Mouse (Mus musculus) telencephalon, adult 2 months (tissue): ENCODE measurements around the gene Ankrd44.
"Not testable (repeated sequence)": the region's sequence is repeated elsewhere in the genome, so short reads cannot be mapped to it uniquely, and the experiment has no call there.

ENCODE experiments used
- DNase-seq: peaks from one replicate; pipeline ENCODE4 v3.0.0-alpha.2; 2011; ENCODE audit warnings: low read depth, low spot score

Gene Ankrd44

DNA sequence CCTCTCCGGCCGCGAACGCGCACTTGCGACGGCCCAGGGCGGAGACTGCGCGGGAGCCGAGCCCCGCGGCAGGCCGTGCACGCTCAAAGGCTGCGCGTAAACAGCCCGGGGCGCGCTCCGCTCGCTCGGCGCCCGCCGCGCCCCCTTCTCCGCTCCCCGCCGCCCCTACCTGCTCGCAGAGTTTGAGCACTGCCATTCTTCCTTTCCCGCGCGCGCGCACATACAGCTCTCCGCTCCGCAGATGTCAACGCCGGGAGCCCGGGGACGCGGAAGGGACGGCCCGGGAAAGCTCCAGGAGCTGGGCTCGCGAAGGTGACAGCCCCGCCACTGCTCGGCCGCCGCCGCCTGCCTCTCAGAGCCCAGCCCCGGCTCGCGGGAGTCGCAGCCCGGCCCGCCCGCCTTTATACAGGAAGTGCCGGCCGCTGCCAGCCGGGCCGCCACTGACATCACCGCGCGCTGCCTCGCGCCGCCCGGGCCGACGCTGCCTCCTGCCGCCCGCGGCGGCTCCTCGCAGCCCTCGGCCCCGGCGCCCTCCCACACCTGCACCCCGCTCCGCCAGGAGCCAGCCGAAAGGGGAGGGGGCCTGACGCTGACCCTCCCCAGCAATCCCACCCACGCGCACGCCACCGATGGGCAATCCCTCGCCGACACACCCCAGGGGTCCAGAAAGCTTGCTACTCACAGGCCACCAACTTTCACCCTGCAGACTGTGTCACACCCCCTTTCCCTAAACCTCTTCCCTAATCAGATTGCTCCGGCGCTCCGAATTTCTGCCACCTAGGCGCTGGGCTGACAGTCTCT is at the start of gene Ankrd44:
Gene Ankrd44, minus strand, starts transcription at position 417 of the 801 bp plus-strand sequence.
- DNase-seq: no peak

DNA sequence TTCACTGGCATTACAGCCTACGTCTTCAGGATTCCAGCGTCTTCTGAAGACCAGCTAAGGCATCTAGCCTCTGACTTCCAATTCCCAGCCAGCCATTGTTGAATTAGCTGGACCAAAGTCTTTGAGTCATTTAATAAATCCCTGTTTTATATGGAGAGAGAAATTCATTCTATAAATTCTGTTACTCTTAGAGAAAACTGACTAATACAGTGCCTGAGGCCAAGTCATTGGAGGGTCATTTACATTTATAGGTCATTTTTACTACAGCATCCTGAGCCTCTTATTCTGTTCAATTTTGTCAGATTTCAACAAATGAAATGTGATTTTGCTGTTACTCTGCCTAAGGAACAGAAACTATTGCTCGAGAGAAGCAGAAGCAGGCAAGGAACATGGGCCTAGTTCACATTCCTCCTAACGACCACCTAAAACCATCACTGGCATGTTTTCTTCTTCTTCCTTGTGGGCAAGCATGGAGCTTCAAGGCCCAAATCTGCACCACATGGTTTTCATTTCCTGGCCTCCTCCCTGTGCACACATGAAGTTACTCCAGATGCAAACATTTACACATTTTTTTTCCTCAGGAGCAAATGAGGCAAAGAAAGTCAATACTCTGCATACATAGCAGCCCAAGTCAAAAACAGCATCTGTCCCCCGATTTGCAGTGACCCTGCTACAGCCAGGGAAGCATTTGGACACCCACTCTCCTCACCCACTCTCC is 45.7 kb upstream of the Ankrd44 start:
- no peak for DNase-seq

DNA sequence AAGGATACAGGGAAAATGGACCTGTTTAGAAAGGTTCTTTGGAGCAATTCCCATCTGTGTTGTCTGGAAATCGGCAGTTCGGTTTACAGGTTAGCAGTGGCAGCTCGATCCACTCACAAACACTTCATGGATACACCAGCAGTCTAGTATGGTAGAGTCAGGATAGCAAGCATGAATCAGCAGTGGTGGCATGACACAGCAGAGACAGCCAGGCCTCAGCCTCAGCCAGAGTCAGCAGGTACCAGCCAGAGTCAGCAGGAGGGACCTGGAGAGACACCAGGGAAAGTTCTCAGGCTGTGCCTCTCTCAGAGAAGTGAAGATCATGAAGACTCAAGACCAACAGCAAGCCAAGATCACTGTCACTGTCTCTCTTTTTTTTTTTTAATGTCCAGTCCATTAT is 40.7 kb upstream of the Ankrd44 start:
- DNase-seq: no peak

DNA sequence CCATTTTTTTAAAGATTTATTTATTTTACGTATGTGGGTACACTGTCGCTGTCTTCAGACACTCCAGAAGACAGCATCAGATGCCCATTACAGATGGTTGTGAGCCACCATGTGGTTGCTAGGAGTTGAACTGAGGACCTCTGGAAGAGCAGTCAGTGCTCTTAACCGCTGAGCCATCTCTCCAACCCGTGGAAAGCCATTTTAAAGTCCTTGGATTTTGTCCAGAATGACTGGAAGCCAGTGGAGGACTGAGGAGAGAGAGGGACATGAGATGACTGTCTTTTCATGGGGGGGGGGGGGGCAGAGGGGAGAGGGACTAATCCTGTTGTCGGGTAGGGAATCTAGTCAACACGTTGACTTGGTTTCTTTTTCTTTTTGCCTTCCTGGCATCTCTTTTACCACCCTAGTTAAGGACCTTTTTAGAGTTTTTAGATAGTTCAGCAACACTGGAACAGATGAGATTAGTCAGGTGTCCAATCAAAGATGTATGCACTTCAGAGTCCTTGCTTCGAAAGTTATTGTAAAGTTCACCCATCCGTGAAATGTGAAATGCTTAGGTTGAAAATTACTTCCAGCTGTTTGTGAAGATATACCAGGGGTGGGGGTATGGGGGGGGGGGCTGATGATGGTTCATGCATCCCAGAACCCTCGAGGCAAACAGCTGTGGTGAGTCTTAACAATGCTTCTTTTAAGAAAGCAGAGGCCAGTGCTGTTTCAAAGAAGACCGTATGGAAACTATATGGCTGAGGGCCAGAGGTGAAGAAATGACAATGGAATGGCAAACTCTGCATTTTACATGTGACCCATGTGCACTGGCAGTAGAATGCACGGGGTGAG is 39.2 kb upstream of the Ankrd44 start:
- DNase-seq: no peak

GRCm38 (mm10) chr1:54961724-54962123 is 35.5 kb upstream of the Ankrd44 start:
- DNase-seq: no peak

- no peak for DNase-seq
These were observed 34.5 kb upstream of the Ankrd44 start for GRCm38 (mm10) chr1:54960613-54961165.

DNA sequence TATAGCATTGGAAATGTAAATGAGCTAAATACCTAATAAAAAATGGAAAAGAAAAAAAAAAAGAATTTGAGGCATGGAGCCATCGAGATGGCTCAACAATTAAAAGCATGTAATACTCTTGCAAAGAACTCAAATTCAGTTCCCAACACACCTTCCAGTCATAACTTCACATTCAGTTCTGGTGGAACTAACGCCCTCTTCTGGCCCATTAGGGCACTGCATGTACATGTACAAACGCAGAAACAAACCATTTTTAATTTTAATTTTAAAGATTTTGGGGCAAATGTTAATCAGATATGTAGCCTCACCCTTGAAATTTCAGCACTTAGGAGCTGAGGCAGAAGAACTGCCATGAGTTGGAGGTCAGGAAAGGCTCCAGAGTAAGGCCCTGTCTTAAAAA is 32.3 kb upstream of the Ankrd44 start:
- no peak for DNase-seq

- not testable (repeated sequence) for DNase-seq
These were observed 30.8 kb upstream of the Ankrd44 start for GRCm38 (mm10) chr1:54956995-54957394.

GRCm38 (mm10) chr1:54954856-54955255 is 28.7 kb upstream of the Ankrd44 start:
- no peak for DNase-seq

DNA sequence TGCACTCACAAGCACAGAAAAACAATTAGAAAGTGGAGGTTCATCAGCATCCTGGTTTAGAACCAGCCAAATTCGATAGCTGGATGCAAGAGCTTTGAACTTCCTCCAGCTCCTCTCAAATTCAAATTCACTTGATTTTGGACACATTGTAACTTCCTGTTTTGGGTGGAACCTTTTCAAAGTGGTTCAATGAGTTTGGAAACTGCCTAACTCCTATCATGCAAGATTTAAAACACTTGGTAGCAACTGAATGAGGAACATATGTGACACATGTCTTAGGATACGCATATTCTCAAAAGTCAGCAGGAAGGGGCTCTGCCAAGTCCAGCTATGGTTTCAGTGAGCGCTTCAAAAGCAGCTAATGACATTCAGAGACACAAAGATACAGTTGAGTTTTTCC is 18.5 kb upstream of the Ankrd44 start:
- DNase-seq: no peak

GRCm38 (mm10) chr1:54935466-54935865 is 9.3 kb upstream of the Ankrd44 start:
- no peak for DNase-seq

DNA sequence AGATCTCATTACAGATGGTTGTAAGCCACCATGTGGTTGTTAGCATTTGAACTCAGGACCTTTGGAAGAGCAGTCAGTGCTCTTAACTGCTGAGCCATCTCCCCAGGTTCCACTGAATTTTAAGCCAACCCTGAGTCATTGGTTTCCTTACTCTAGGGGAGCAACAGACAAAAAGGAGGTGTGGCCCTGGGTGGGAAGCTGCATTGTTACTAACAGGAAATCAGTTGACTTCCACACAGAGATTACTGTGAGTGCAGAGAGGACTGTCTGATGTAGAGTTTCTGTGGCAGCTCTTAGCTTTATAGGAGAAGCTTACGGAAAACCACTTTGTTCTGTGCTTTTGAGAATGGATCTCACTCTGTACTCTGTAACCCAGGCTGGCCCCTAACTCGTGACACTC is 8.7 kb upstream of the Ankrd44 start:
- no peak for DNase-seq

DNA sequence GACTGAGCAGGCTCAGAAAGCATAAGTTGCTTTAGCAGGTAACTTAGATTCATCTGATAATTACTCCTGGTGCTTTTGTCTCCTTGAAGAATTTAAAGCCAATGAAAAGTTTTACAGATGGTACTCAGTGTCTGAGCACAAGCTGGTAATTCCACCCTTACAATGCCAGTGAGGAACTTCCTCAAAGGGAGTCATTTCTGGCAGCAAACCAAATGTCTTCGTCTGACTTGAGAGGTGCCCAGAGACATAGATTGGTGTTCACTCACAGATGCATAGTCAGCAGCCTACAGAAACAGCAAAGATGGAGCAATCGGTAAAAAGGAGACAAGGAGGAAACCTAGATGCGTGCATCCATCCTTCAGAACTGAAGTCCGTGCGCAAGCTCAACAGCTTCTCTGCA is 7.5 kb upstream of the Ankrd44 start:
- no peak for DNase-seq

DNA sequence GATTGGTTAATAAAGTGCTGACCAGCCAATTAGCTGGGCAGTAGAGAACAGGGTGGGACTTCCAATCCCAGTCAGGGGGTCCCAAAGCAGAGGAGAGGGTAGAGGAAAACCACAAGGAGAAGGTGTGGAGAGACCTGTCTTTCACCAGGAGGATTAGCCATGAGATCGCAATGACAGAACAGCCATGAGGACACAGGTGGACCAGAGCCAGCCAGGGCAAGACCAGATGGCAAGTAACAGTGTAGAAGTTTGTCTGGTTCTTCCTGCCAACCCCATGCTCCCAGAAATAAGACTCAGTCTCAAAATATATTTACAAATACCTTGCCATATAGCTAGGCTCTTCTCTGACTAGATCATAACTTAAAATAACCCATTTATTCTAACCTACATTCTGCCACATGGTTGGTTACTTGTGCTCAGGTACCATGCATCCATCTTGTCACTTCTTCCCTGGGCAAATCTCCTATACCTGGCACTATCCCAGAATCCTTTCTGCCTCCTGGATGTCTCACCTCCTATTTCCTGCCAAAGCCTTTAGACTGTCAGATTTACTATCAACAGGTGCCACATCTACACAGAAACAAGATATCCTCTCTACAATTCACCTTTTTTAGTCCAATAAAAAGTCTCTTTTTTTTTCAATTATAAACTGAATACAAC is 6.4 kb upstream of the Ankrd44 start:
- DNase-seq: no peak

DNA sequence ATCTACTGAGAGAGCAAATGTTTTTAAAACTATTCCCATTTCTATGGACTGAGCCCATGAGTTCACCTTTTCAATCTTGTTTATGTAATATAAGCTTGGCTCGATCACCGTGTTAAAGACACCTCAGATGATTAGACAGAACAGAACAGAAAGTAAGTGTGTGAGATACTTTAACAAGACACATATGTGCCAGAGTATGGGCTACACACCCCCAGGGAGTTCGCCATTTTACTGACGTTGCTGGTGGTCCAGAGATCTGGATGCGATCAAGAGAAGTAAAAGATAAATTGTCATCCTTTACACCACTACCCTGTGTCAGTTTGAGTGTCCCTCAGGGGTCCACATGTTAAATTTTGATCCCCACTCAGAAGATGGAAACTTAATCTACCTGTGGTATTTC is 5.0 kb upstream of the Ankrd44 start:
- DNase-seq: no peak

GRCm38 (mm10) chr1:54930670-54931200 is 4.5 kb upstream of the Ankrd44 start:
- no peak for DNase-seq

GRCm38 (mm10) chr1:54925451-54925934 is 694 bp downstream of the Ankrd44 start:
- DNase-seq: no peak

DNA sequence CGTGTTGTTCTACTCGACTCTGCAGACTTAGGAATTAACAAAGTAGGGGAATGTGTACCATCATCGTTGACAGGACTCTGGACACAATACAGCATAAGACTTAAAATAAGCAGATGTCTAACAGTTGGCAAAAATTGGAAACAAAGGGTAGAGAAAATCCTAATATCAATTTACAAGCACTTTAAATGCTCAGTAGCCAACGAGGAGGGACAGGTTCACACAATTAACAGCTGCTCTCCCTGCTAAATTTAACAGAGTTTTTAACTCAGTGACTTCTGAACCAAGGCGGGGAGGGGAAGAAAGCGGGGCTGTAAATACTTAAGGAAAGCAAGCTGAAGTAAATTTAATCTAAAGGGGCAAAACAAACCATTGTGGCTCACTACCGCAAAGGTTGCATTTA is 1.4 kb downstream of the Ankrd44 start:
- DNase-seq: no peak

DNA sequence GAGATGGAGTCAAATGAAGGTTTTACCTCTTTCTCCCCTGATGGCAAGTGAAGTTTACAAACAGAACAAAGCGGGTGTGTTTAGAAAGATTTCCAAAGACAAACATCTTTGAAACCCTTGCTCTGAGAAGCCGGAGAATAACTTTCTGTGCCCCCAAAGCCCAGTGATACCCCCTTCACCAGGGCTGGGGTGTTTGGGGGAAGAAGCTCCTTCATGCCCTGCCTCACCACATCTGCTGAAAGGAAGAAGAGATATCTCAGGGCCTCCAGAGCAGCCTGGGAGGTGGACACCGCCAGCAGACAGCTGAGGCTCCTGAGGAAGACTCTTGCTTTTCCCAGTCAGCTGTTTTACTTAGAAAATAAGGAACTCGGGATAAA is 1.9 kb downstream of the Ankrd44 start:
- no peak for DNase-seq

- no peak for DNase-seq
These were observed 2.5 kb downstream of the Ankrd44 start for GRCm38 (mm10) chr1:54923366-54924308.
